Mouse (Mus musculus) left cerebral cortex, postnatal 10 days (tissue): Measurements from ENCODE around the gene Tmem120b. TPM values are rescaled to one million over a fixed set of nuclear protein-coding genes. Genes with fewer than 3 reads are reported as not detected.

Experiments used
- DNase-seq, 2 experiments: peaks; one replicate each; pipeline ENCODE4 v3.0.0; 2021 to 2022; ENCODE audit warnings: low spot score in 2 of 2, mixed read lengths in 1 of 2; ENCODE audit errors: extremely low spot score in 1 of 2
- intact Hi-C: fragments of 180-260 bp; cut with DNase I; formaldehyde crosslinking; loops from one replicate; pipeline ENCODE4 v1.15.1; 2025
- total RNA-seq, 2 experiments: library from RNA; stranded (reverse); gene quantifications; 2 replicates each; pipeline ENCODE4 v1.2.3; 2021

Gene Tmem120b
- total RNA-seq, 2 experiments from 2014 or later: 19.5 to 23.2 TPM

- DNase-seq: no peak
- intact Hi-C loops: no loop called here
These were observed 11.8 kb downstream of the Tmem120b start for GRCm38 (mm10) chr5:123080041-123080440.

- DNase-seq: no peak
- intact Hi-C loops: no loop called here
These were observed 12.3 kb downstream of the Tmem120b start for GRCm38 (mm10) chr5:123080510-123080909.

GRCm38 (mm10) chr5:123083340-123084050, 15.3 kb downstream of the Tmem120b start:
- intact Hi-C loops: no loop called here
- no peak for DNase-seq

- intact Hi-C loops: no loop called here
- DNase-seq: no peak
These were observed 18.3 kb downstream of the Tmem120b start for GRCm38 (mm10) chr5:123086501-123086900.

GRCm38 (mm10) chr5:123088784-123089183, 20.6 kb downstream of the Tmem120b start:
- no peak for DNase-seq
- intact Hi-C loops: no loop called here

- intact Hi-C loops: no loop called here
- DNase-seq: no peak
These were observed 22.5 kb downstream of the Tmem120b start for GRCm38 (mm10) chr5:123090560-123091306.

GRCm38 (mm10) chr5:123093077-123093633, 24.9 kb downstream of the Tmem120b start:
- intact Hi-C loops: no loop called here
- no peak for DNase-seq

GRCm38 (mm10) chr5:123094238-123094991, 26.2 kb downstream of the Tmem120b start:
- intact Hi-C loops: no loop called here
- no peak for DNase-seq

GRCm38 (mm10) chr5:123096299-123096698, 28.1 kb downstream of the Tmem120b start:
- intact Hi-C loops: no loop called here
- no peak for DNase-seq

- no peak for DNase-seq
- intact Hi-C loops: no loop called here
These were observed 30.3 kb downstream of the Tmem120b start for GRCm38 (mm10) chr5:123098487-123098886.

- no peak for DNase-seq
- intact Hi-C loops: no loop called here
These were observed 34.2 kb downstream of the Tmem120b start for GRCm38 (mm10) chr5:123102376-123102775.

GRCm38 (mm10) chr5:123103556-123103955, 35.3 kb downstream of the Tmem120b start:
- intact Hi-C loops: no loop called here

GRCm38 (mm10) chr5:123104769-123105168, 36.6 kb downstream of the Tmem120b start:
- DNase-seq: no peak
- intact Hi-C loops: no loop called here

More at GRCm38 (mm10) chr5:123103556-123103955, 35.3 kb downstream of the Tmem120b start:
- no peak for DNase-seq

- intact Hi-C loops: no loop called here
- no peak for DNase-seq
These were observed 41.4 kb downstream of the Tmem120b start for GRCm38 (mm10) chr5:123109452-123110203.

- intact Hi-C loops: no loop called here
- no peak for DNase-seq
These were observed 42.1 kb downstream of the Tmem120b start for GRCm38 (mm10) chr5:123110296-123110721.

GRCm38 (mm10) chr5:123114109-123114508, 45.9 kb downstream of the Tmem120b start:
- DNase-seq: no peak
- intact Hi-C loops: no loop called here

GRCm38 (mm10) chr5:123114924-123115323, 46.7 kb downstream of the Tmem120b start:
- intact Hi-C loops: loop anchor here (5.0 kb wide), 1 partner anchor 48 kb away; the partner anchor contains the start of gene Tmem120b
- peak in 1 of 2 experiments; percentile 63 for DNase-seq

GRCm38 (mm10) chr5:123116080-123116479, 47.9 kb downstream of the Tmem120b start:
- no peak for DNase-seq
- intact Hi-C loops: loop anchor here (5.0 kb wide), 1 partner anchor 49 kb away; the partner anchor contains the start of gene Tmem120b
